Mouse (Mus musculus) CH12.LX (cell line): Measurements from ENCODE around the gene Ergic1. TPM values are rescaled to one million over a fixed set of nuclear protein-coding genes. Genes with fewer than 3 reads are reported as not detected.

Experiments
- DNase-seq: peaks from one replicate; pipeline ENCODE4 v3.0.0-alpha.2; 2013; ENCODE audit errors: extremely low read depth
- H3K27ac ChIP-seq: 2 replicates; pipeline ENCODE4 v1.5.1; 2012; ENCODE audit warnings: low read depth, mild to moderate bottlenecking, control low read depth, moderate library complexity; ENCODE audit not compliant: insufficient read depth
- H3K27me3 ChIP-seq: replicated peaks from 2 replicates; pipeline ENCODE3; 2012; ENCODE audit warnings: inconsistent platforms
- H3K36me3 ChIP-seq, 2 experiments: replicated peaks in 1 of 2; 2 replicates each; pipeline versions ENCODE3 to v1.6.1; 2012; ENCODE audit warnings: inconsistent platforms in 1 of 2, low read length in 1 of 2, mild to moderate bottlenecking in 1 of 2, mixed read lengths in 1 of 2, moderate library complexity in 1 of 2; ENCODE audit not compliant: control insufficient read depth in 1 of 2, insufficient read depth in 1 of 2
- H3K4me1 ChIP-seq, 2 experiments: 2 replicates each; pipeline ENCODE4 v1.6.1; 2012; ENCODE audit warnings: inconsistent platforms in 1 of 2, moderate library complexity in 1 of 2; ENCODE audit not compliant: insufficient read depth in 2 of 2, control insufficient read depth in 1 of 2
- H3K4me2 ChIP-seq: 2 replicates; pipeline ENCODE4 v1.6.1; 2012; ENCODE audit warnings: low read depth, mild to moderate bottlenecking, control low read depth; ENCODE audit not compliant: poor library complexity, insufficient read depth, severe bottlenecking
- H3K4me3 ChIP-seq, 3 experiments: fragments of 150-350 bp in 1 of 3; sonication (generic) in 1 of 3; replicated peaks in 1 of 3; 2 replicates each; pipeline versions ENCODE3 to v1.5.1; 2011 to 2012; ENCODE audit warnings: low read depth in 2 of 3, low read length in 2 of 3, mild to moderate bottlenecking in 2 of 3, moderate library complexity in 2 of 3, control low read depth in 1 of 3, improper control_type of control experiment in 1 of 3, inconsistent platforms in 1 of 3, mixed read lengths in 1 of 3; ENCODE audit not compliant: poor library complexity in 1 of 3
- H3K79me2 ChIP-seq: replicated peaks from 2 replicates; pipeline ENCODE4 v1.6.1; 2012; ENCODE audit warnings: mild to moderate bottlenecking, moderate library complexity; ENCODE audit not compliant: control insufficient read depth, poor library complexity, insufficient read depth, severe bottlenecking; ENCODE audit errors: extremely low read depth
- H3K9ac ChIP-seq: 2 replicates; pipeline ENCODE4 v1.6.1; 2012; ENCODE audit warnings: low read depth, mild to moderate bottlenecking, control low read depth, moderate library complexity; ENCODE audit not compliant: insufficient read depth
- H3K9me3 ChIP-seq: replicated peaks from 2 replicates; pipeline ENCODE3; 2012; ENCODE audit warnings: low read length, inconsistent platforms, mixed read lengths
- CTCF ChIP-seq, 2 experiments: IDR thresholded peaks in 1 of 2; conservative IDR thresholded peaks in 1 of 2; 2 replicates each; pipeline ENCODE4 v1.5.1; 2011 to 2012; ENCODE audit warnings: low read depth in 2 of 2, low read length in 2 of 2, improper control_type of control experiment in 1 of 2, inconsistent platforms in 1 of 2, mild to moderate bottlenecking in 1 of 2, moderate library complexity in 1 of 2
- E2F4 ChIP-seq: IDR thresholded peaks from 2 replicates; pipeline ENCODE4 v1.6.1; 2011; ENCODE audit warnings: low read depth, low read length, improper control_type of control experiment; ENCODE audit not compliant: insufficient replicate concordance
- ETS1 ChIP-seq: conservative IDR thresholded peaks from 2 replicates; pipeline ENCODE4 v1.6.1; 2012; ENCODE audit warnings: low read depth, mild to moderate bottlenecking, inconsistent platforms, low read length, improper control_type of control experiment, moderate library complexity
- HCFC1 ChIP-seq: IDR thresholded peaks from 2 replicates; pipeline ENCODE4 v1.6.1; 2012; ENCODE audit warnings: low read depth, mild to moderate bottlenecking, inconsistent platforms, low read length, improper control_type of control experiment
- IRF4 ChIP-seq: IDR thresholded peaks from 2 replicates; pipeline ENCODE4 v1.6.1; 2014; ENCODE audit warnings: low read depth, mild to moderate bottlenecking, inconsistent platforms, low read length, improper control_type of control experiment
- JUN ChIP-seq: IDR thresholded peaks from 2 replicates; pipeline ENCODE4 v1.6.1; 2011; ENCODE audit warnings: low read depth, mild to moderate bottlenecking, low read length, improper control_type of control experiment, moderate library complexity; ENCODE audit not compliant: insufficient read depth
- KAT2A ChIP-seq: IDR thresholded peaks from 2 replicates; pipeline ENCODE4 v1.6.1; 2012; ENCODE audit warnings: low read length, improper control_type of control experiment, inconsistent platforms; ENCODE audit not compliant: insufficient replicate concordance
- MAX ChIP-seq: IDR thresholded peaks from 2 replicates; pipeline ENCODE4 v1.6.1; 2011; ENCODE audit warnings: low read length, improper control_type of control experiment
- MEF2A ChIP-seq: IDR thresholded peaks from 2 replicates; pipeline ENCODE4 v1.6.1; 2014; ENCODE audit warnings: low read depth, mild to moderate bottlenecking, inconsistent platforms, low read length, improper control_type of control experiment, borderline replicate concordance
- MXI1 ChIP-seq: IDR thresholded peaks from 2 replicates; pipeline ENCODE4 v1.6.1; 2011; ENCODE audit warnings: mild to moderate bottlenecking, low read depth, low read length, improper control_type of control experiment
- MYC ChIP-seq: IDR thresholded peaks from 2 replicates; pipeline ENCODE4 v1.6.1; 2011; ENCODE audit warnings: low read depth, mild to moderate bottlenecking, improper control_type of control experiment, low read length
- NRF1 ChIP-seq: IDR thresholded peaks from 2 replicates; pipeline ENCODE4 v1.6.1; 2014; ENCODE audit warnings: low read depth, mild to moderate bottlenecking, inconsistent platforms, low read length, improper control_type of control experiment, moderate library complexity
- POLR2A ChIP-seq: IDR thresholded peaks from 2 replicates; pipeline ENCODE4 v1.6.1; 2011; ENCODE audit warnings: low read depth, mild to moderate bottlenecking, improper control_type of control experiment, low read length
- RAD21 ChIP-seq: IDR thresholded peaks from 2 replicates; pipeline ENCODE4 v1.6.1; 2011; ENCODE audit warnings: low read depth, mild to moderate bottlenecking, low read length, improper control_type of control experiment, moderate library complexity
- RCOR1 ChIP-seq: conservative IDR thresholded peaks from 2 replicates; pipeline ENCODE4 v1.6.1; 2012; ENCODE audit warnings: low read depth, mild to moderate bottlenecking, inconsistent platforms, low read length, improper control_type of control experiment
- SIN3A ChIP-seq: IDR thresholded peaks from 2 replicates; pipeline ENCODE4 v1.6.1; 2012; ENCODE audit warnings: low read length, improper control_type of control experiment, inconsistent platforms
- TBP ChIP-seq: conservative IDR thresholded peaks from 2 replicates; pipeline ENCODE4 v1.6.1; 2011; ENCODE audit warnings: low read depth, low read length, improper control_type of control experiment
- UBTF ChIP-seq: IDR thresholded peaks from 2 replicates; pipeline ENCODE4 v1.6.1; 2012; ENCODE audit warnings: low read depth, mild to moderate bottlenecking, inconsistent platforms, low read length, improper control_type of control experiment, moderate library complexity
- USF2 ChIP-seq: conservative IDR thresholded peaks from 2 replicates; pipeline ENCODE4 v1.6.1; 2011; ENCODE audit warnings: low read depth, low read length, improper control_type of control experiment
- ZC3H11A ChIP-seq: IDR thresholded peaks from 2 replicates; pipeline ENCODE4 v1.6.1; 2012; ENCODE audit warnings: low read depth, mild to moderate bottlenecking, inconsistent platforms, low read length, improper control_type of control experiment
- dilution Hi-C: fragments of 300-500 bp; cut with MboI; formaldehyde crosslinking; loops from 2 replicates; pipeline ENCODE4 v1.14.3; 2020; ENCODE audit warnings: low sequenced_read_pairs; ENCODE audit not compliant: extremely low pct_unique_long_range_greater_than_20kb, extremely low pct_ligation_motif_present
- in situ Hi-C: fragments of 300-500 bp; cut with MboI; formaldehyde crosslinking; loops from 3 replicates; pipeline ENCODE4 v1.14.3; 2019; ENCODE audit warnings: low sequenced_read_pairs, low pct_ligation_motif_present, low pct_unique_long_range_greater_than_20kb, mixed read lengths
- polyA plus RNA-seq: library from polyadenylated mRNA; unstranded; fragments of >175 nt; gene quantifications from 2 replicates; pipeline ENCODE4 v1.2.1, GENCODE M21; 2012; ENCODE audit warnings: low read depth; ENCODE audit not compliant: insufficient read length
- total RNA-seq, 2 experiments: library from RNA; depleted of rRNA; stranded (reverse); fragments of 300-350 nt in 1 of 2; fragments of >200 nt in 1 of 2; gene quantifications; 2 replicates each; pipeline ENCODE4 v1.2.3; 2012 to 2014

The Ergic1 gene
- total and polyA plus RNA-seq, 3 experiments = 93.5 to 142 (median 131) TPM

DNA sequence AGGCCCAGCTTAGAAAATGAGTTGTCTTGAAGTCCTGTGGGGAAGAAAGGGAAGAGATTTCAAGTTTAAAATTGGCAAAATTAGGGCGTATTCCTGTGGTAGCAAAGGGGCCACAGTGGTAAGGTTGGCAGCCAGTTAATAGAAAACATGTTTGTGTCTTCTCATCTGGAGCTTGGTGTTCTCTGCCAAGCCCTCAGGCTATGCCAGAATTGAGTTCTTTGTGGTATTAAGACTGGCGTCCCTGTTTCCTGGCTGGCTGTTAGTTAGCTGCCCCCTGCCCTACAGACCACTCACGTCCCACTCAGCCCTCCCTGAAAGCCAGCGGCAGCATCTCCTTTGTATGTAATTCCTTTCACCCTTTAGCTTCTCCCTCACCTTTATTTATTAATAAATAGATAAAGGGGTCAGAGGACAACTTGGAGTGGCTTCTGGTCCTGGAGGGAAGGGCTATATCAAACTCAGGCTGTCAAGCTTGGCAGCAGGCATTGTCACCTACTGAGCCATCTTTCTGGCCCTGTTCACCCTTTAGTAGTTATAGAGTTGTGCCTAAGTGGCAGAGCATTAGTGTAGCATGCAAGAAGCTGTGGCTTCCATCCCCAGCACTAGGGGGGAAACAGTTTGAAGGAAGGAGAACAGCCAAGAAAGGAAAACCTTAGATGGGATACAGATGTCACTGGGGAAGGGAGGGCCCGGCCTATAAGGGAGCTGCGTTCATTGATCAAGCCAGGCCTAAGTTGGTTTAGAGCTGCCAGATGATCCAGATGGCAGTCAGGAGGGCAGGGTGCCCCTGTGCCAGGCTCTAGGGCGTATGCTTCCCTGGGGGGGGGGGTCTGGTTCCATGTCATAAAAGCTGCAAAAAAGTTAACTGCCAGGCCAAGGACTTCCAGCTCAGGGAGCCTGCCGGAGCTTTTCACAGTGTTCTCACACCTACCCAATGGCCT lies 127.8 kb downstream of the Ergic1 start:
- no peak overlapping the region for H3K27ac ChIP-seq
- TF ChIP-seq ZC3H11A (no peak), CTCF (conservative IDR thresholded peaks at IDR 0.05 in 1 of 2, IDR thresholded peaks at IDR 0.05 in 1 of 2; ENCODE audit: low read depth in 2 of 2, low read length in 2 of 2) (no peak), SIN3A (no peak), IRF4 (no peak)
- H3K9me3 ChIP-seq = no peaks in the 10 kb centered on the region
- H3K27me3 ChIP-seq = no peaks in the 10 kb centered on the region
- in situ Hi-C loops = no loop called here
- H3K36me3 ChIP-seq = peaks cover 20 to 67% of the 10 kb centered on the region in 2 experiments
- H3K79me2 ChIP-seq = peaks cover 15% of the 10 kb centered on the region
- peaks cover 2 to 66% of the 10 kb centered on the region in 2 experiments; a peak in 3 of 4 replicates for H3K4me1 ChIP-seq
- no peak overlapping the region for H3K4me2 ChIP-seq
- no peak for DNase-seq
- no peak overlapping the region for H3K9ac ChIP-seq
- no peak overlapping the region for H3K4me3 ChIP-seq
- dilution Hi-C loops = no loop called here

- peaks cover 16 to 67% of the 10 kb centered on the region in 2 experiments for H3K36me3 ChIP-seq
- no peak overlapping the region for H3K9ac ChIP-seq
- peaks cover 15% of the 10 kb centered on the region for H3K79me2 ChIP-seq
- no peaks in the 10 kb centered on the region for H3K27me3 ChIP-seq
- in situ Hi-C loops (no loop called here), dilution Hi-C loops (no loop called here)
- no peak for DNase-seq
- no peak overlapping the region for H3K4me3 ChIP-seq
- no peak overlapping the region for H3K4me2 ChIP-seq
- H3K4me1 ChIP-seq = peaks cover 2 to 59% of the 10 kb centered on the region in 2 experiments; a peak in 3 of 4 replicates
- TF ChIP-seq MXI1 (no peak), USF2 (no peak), E2F4 (no peak), ETS1 (no peak), JUN (no peak), HCFC1 (no peak), MYC (no peak), MAX (no peak), NRF1 (no peak), POLR2A (no peak), UBTF (no peak), RCOR1 (no peak), TBP (no peak), KAT2A (no peak), MEF2A (no peak), RAD21 (no peak)
- H3K27ac ChIP-seq = no peak overlapping the region
- no peaks in the 10 kb centered on the region for H3K9me3 ChIP-seq
Observed at GRCm38 (mm10) chr17:26689810-26690209, 128.5 kb downstream of the Ergic1 start.
